Comparison of ENCODE assay signal across 17 mouse cellular contexts in genomic region chr6:110743981-110744670, GRCm38 (mm10).
DNase-seq lines count a peak whose midpoint lies in the region; ATAC-seq and TF ChIP-seq lines count a peak whose summit lies in the region.
"Had no signal": no experiment of that assay in that cellular context is flagged by ENCODE, and none has a peak within 500 bp of the region (broad histone marks: within the 10 kb centered on the region; RNA-seq: fewer than 3 reads in every experiment).

No protein-coding gene starts in this region.

- TF ChIP-seq CTCF in brain, embryonic 14.5 days (IDR thresholded peaks at IDR 0.05; ENCODE audit: borderline replicate concordance, extremely low read depth, insufficient read depth, insufficient read length), result no peak

- H3K27me3 ChIP-seq in limb, embryonic 12.5 days, result no peaks in the 10 kb centered on the region
- H3K27me3 ChIP-seq in limb, embryonic 10.5 days (ENCODE audit: low read depth, poor library complexity, severe bottlenecking), result no peaks in the 10 kb centered on the region
- H3K27me3 ChIP-seq: embryonic facial prominence, embryonic 13.5 days; hindbrain, embryonic 13.5 days had no signal

- peak overlapping the region; percentile 26; the same call in 1 of the 2 replicates for H3K4me2 ChIP-seq in limb, embryonic 12.5 days
- H3K4me2 ChIP-seq: embryonic facial prominence, embryonic 13.5 days; hindbrain, embryonic 13.5 days had no signal

- H3K4me1 ChIP-seq in limb, embryonic 12.5 days (replicated peaks), result no peaks in the 10 kb centered on the region; the same call in 1 of the 2 replicates
- peaks cover 16% of the 10 kb centered on the region for H3K4me1 ChIP-seq in limb, embryonic 10.5 days
- H3K4me1 ChIP-seq: hindbrain, embryonic 13.5 days; midbrain, embryonic 10.5 days had no signal

- H3K27ac ChIP-seq in limb, embryonic 12.5 days, result no peak overlapping the region
- H3K27ac ChIP-seq in limb, embryonic 10.5 days, result no peak overlapping the region
- H3K27ac ChIP-seq: embryonic facial prominence, embryonic 13.5 days; hindbrain, embryonic 13.5 days; liver, embryonic 14.5 days; midbrain, embryonic 10.5 days had no signal

- H3K36me3 ChIP-seq in limb, embryonic 12.5 days, result no peaks in the 10 kb centered on the region
- H3K36me3 ChIP-seq in limb, embryonic 10.5 days, result no peaks in the 10 kb centered on the region
- H3K36me3 ChIP-seq: embryonic facial prominence, embryonic 13.5 days; hindbrain, embryonic 13.5 days; midbrain, embryonic 10.5 days had no signal

- no peak overlapping the region for H3K4me3 ChIP-seq in limb, embryonic 12.5 days (replicated peaks)
- H3K4me3 ChIP-seq in limb, embryonic 10.5 days, result no peak overlapping the region
- H3K4me3 ChIP-seq: embryonic facial prominence, embryonic 13.5 days; hindbrain, embryonic 13.5 days; midbrain, embryonic 10.5 days had no signal

- H3K9me3 ChIP-seq in limb, embryonic 12.5 days, result no peaks in the 10 kb centered on the region
- H3K9me3 ChIP-seq in limb, embryonic 10.5 days (replicated peaks), result no peaks in the 10 kb centered on the region
- H3K9me3 ChIP-seq: embryonic facial prominence, embryonic 13.5 days; hindbrain, embryonic 13.5 days; midbrain, embryonic 10.5 days had no signal

- no peak overlapping the region for H3K9ac ChIP-seq in limb, embryonic 12.5 days (replicated peaks)
- H3K9ac ChIP-seq: embryonic facial prominence, embryonic 13.5 days; hindbrain, embryonic 13.5 days; liver, embryonic 14.5 days had no signal

- no peak; the same call in 1 of the 2 replicates for ATAC-seq in limb, embryonic 12.5 days (ENCODE audit: insufficient number of reproducible peaks, insufficient read depth, low FRiP score, low TSS enrichment, low read depth)
- no peak for ATAC-seq in erythroblast, adult 5-6 weeks (replicated peaks; ENCODE audit: low FRiP score, poor library complexity, severe bottlenecking)
- ATAC-seq: forebrain, embryonic 16.5 days had no signal

- TF ChIP-seq POLR2A in brain, embryonic 14.5 days (IDR thresholded peaks at IDR 0.05; ENCODE audit: borderline replicate concordance, extremely low read depth, insufficient read depth, insufficient read length, poor library complexity, severe bottlenecking), result no peak

- 33% methylated on average over 7 of the region's 7 CpGs for WGBS in limb, embryonic 12.5 days
- WGBS in limb, embryonic 10.5 days, result 56% methylated on average over 7 of the region's 7 CpGs

- DNase-seq in adrenal gland, adult (ENCODE audit: inconsistent age in 2 of 2, low spot score in 1 of 2), result peak; percentile 43 to 61
- DNase-seq in adrenal gland, postnatal 4 days (ENCODE audit: low spot score in 2 of 2), result no peak
- no peak for DNase-seq in limb, embryonic 10.5 days (ENCODE audit: low spot score)
- peak; percentile 46 for DNase-seq in brain, embryonic 14.5 days (ENCODE audit: low read depth)
- peak; percentile 3 for DNase-seq in kidney, postnatal 14 days
- DNase-seq in adipocyte (ENCODE audit: low spot score), result no peak
- DNase-seq: cerebellum, postnatal 25 days; heart, adult 18-20 months; lung, postnatal 36 days; thymus, postnatal 25 days had no signal

Comparison
In these comparisons a context has a peak if more than half of its experiments do, and no peak if none do; other contexts are left out.
1. DNase-seq: peak in adrenal gland, adult (2 of 2), brain, embryonic 14.5 days (single experiment) and kidney, postnatal 14 days (single experiment); none in adrenal gland, postnatal 4 days (0 of 2), limb, embryonic 10.5 days (single experiment) and adipocyte (single experiment).